Mouse (Mus musculus) left cerebral cortex, adult 11 months (tissue): ENCODE measurements around the gene Ell3.

Experiments
- DNase-seq: peaks from one replicate; pipeline ENCODE4 v3.0.0; 2022; ENCODE audit warnings: low spot score

Ell3 gene

GRCm38 (mm10) chr2:121447006-121447405 lies 2.9 kb upstream of the Ell3 start:
- no peak for DNase-seq

GRCm38 (mm10) chr2:121446506-121446905 lies 2.4 kb upstream of the Ell3 start:
- no peak for DNase-seq

- no peak for DNase-seq
Measured at GRCm38 (mm10) chr2:121445117-121445516, 1.0 kb upstream of the Ell3 start.

- no peak for DNase-seq
Measured at GRCm38 (mm10) chr2:121443068-121443349, 1.1 kb downstream of the Ell3 start.

GRCm38 (mm10) chr2:121442259-121443067 lies 1.6 kb downstream of the Ell3 start:
- no peak for DNase-seq

- DNase-seq: no peak
Measured at GRCm38 (mm10) chr2:121441800-121442199, 2.3 kb downstream of the Ell3 start.

GRCm38 (mm10) chr2:121440834-121441605 lies 3.1 kb downstream of the Ell3 start:
- DNase-seq: no peak

- no peak for DNase-seq
Measured at GRCm38 (mm10) chr2:121439746-121440145, 4.3 kb downstream of the Ell3 start.

- no peak for DNase-seq
Measured at GRCm38 (mm10) chr2:121434854-121435253, 9.2 kb downstream of the Ell3 start.

- no peak for DNase-seq
Measured at GRCm38 (mm10) chr2:121425890-121426289, 18.2 kb downstream of the Ell3 start.

GRCm38 (mm10) chr2:121423166-121423565 lies 20.9 kb downstream of the Ell3 start:
- no peak for DNase-seq

- no peak for DNase-seq
Measured at GRCm38 (mm10) chr2:121418476-121418875, 25.6 kb downstream of the Ell3 start.

GRCm38 (mm10) chr2:121416356-121416755 lies 27.7 kb downstream of the Ell3 start:
- DNase-seq: no peak

GRCm38 (mm10) chr2:121415591-121415990 lies 28.5 kb downstream of the Ell3 start:
- DNase-seq: no peak

GRCm38 (mm10) chr2:121415103-121415502 lies 29.0 kb downstream of the Ell3 start:
- no peak for DNase-seq

GRCm38 (mm10) chr2:121414139-121414685 lies 29.9 kb downstream of the Ell3 start:
- peak; percentile 29 for DNase-seq

- DNase-seq: peak; percentile 89
Measured at GRCm38 (mm10) chr2:121413387-121414042, 30.6 kb downstream of the Ell3 start, which contains the start of the genes Pdia3 and Catsper2. Pdia3 (plus strand) TSS chr2:121413775. Catsper2 (minus strand) TSS chr2:121413792.

GRCm38 (mm10) chr2:121412843-121413386 lies 31.2 kb downstream of the Ell3 start:
- DNase-seq: no peak

- DNase-seq: no peak
Measured at GRCm38 (mm10) chr2:121408160-121408559, 35.9 kb downstream of the Ell3 start.

- DNase-seq: no peak
Measured at GRCm38 (mm10) chr2:121403296-121403695, 40.8 kb downstream of the Ell3 start.

GRCm38 (mm10) chr2:121396624-121397023 lies 47.5 kb downstream of the Ell3 start:
- DNase-seq: peak; percentile 36
